ENCODE assay signal across 10 mouse cellular contexts in genomic region chr2:26485710-26486109, GRCm38 (mm10). TPM values are rescaled to one million over a fixed set of nuclear protein-coding genes. Genes with fewer than 3 reads are reported as not detected.
DNase-seq lines count a peak whose midpoint lies in the region; ATAC-seq and TF ChIP-seq lines count a peak whose summit lies in the region.
"Had no signal": no experiment of that assay in that cellular context is flagged by ENCODE, and none has a peak within 500 bp of the region (broad histone marks: within the 10 kb centered on the region; RNA-seq: fewer than 3 reads in every experiment).

No protein-coding gene starts in this region.

- H3K9ac ChIP-seq in kidney, embryonic 16.5 days (replicated peaks; ENCODE audit: low read length), result peak overlapping the region; percentile 33
- H3K9ac ChIP-seq in forebrain, embryonic 13.5 days, result peak overlapping the region; percentile 62
- H3K9ac ChIP-seq in midbrain, embryonic 11.5 days (ENCODE audit: low read length), result peak overlapping the region; percentile 60
- no peak overlapping the region for H3K9ac ChIP-seq in intestine, embryonic 16.5 days (ENCODE audit: low read depth, low read length)

- peaks cover 37% of the 10 kb centered on the region for H3K36me3 ChIP-seq in kidney, embryonic 16.5 days (ENCODE audit: insufficient read depth, low read length)
- H3K36me3 ChIP-seq in kidney, adult 2 months (ENCODE audit: control insufficient read depth, insufficient read depth, low read length), result no peaks in the 10 kb centered on the region
- peaks cover 46% of the 10 kb centered on the region for H3K36me3 ChIP-seq in forebrain, embryonic 13.5 days (ENCODE audit: poor library complexity, severe bottlenecking)
- peaks cover 29% of the 10 kb centered on the region for H3K36me3 ChIP-seq in midbrain, embryonic 11.5 days (ENCODE audit: control insufficient read depth, insufficient read depth, low read length)
- no peaks in the 10 kb centered on the region; the same call in 1 of the 2 replicates for H3K36me3 ChIP-seq in intestine, embryonic 16.5 days (ENCODE audit: control insufficient read depth, insufficient read depth, low read length)
- H3K36me3 ChIP-seq: G1E had no signal

- H3K27ac ChIP-seq in kidney, embryonic 16.5 days (ENCODE audit: low read length), result peak overlapping the region; percentile 91
- no peak overlapping the region for H3K27ac ChIP-seq in kidney, adult 2 months (ENCODE audit: insufficient read depth, low read depth, low read length)
- H3K27ac ChIP-seq in forebrain, embryonic 13.5 days, result peak overlapping the region; percentile 99
- H3K27ac ChIP-seq in midbrain, embryonic 11.5 days (ENCODE audit: low read depth, low read length), result peak overlapping the region; percentile 100
- H3K27ac ChIP-seq in intestine, embryonic 16.5 days (ENCODE audit: low read length), result no peak overlapping the region; the same call in 1 of the 2 replicates

- no peak for DNase-seq in kidney, adult 2 months
- DNase-seq in brain, embryonic 14.5 days (ENCODE audit: low read depth), result peak; percentile 97
- DNase-seq in midbrain, embryonic 11.5 days (ENCODE audit: low spot score, missing footprints), result peak; percentile 96
- DNase-seq in thymus, adult 18-20 months, result no peak
- DNase-seq in cerebellum, postnatal 14 days, result no peak
- DNase-seq: gastrocnemius, postnatal 10 days had no signal

- H3K27me3 ChIP-seq in kidney, embryonic 16.5 days (ENCODE audit: insufficient read depth, low read length), result no peaks in the 10 kb centered on the region
- H3K27me3 ChIP-seq in kidney, adult 2 months (replicated peaks; ENCODE audit: control insufficient read depth, insufficient read depth, low read length), result no peaks in the 10 kb centered on the region
- no peaks in the 10 kb centered on the region for H3K27me3 ChIP-seq in forebrain, embryonic 13.5 days
- no peaks in the 10 kb centered on the region for H3K27me3 ChIP-seq in midbrain, embryonic 11.5 days (ENCODE audit: control insufficient read depth, insufficient read depth, low read length)
- no peaks in the 10 kb centered on the region for H3K27me3 ChIP-seq in intestine, embryonic 16.5 days (replicated peaks; ENCODE audit: control insufficient read depth, insufficient read depth, low read length)

- no peaks in the 10 kb centered on the region for H3K9me3 ChIP-seq in kidney, embryonic 16.5 days (ENCODE audit: low read length)
- H3K9me3 ChIP-seq in forebrain, embryonic 13.5 days (replicated peaks), result no peaks in the 10 kb centered on the region
- no peaks in the 10 kb centered on the region for H3K9me3 ChIP-seq in midbrain, embryonic 11.5 days (ENCODE audit: control insufficient read depth, low read length)
- no peaks in the 10 kb centered on the region for H3K9me3 ChIP-seq in intestine, embryonic 16.5 days (ENCODE audit: control insufficient read depth, low read length)
- H3K9me3 ChIP-seq: G1E had no signal

- no peak overlapping the region for H3K4me3 ChIP-seq in kidney, embryonic 16.5 days (ENCODE audit: low read length)
- no peak overlapping the region for H3K4me3 ChIP-seq in kidney, adult 2 months (ENCODE audit: insufficient read depth, low read depth, low read length)
- H3K4me3 ChIP-seq in forebrain, embryonic 13.5 days, result peak overlapping the region; percentile 21
- H3K4me3 ChIP-seq in midbrain, embryonic 11.5 days (ENCODE audit: low read depth, low read length), result 0 out of 2 replicates have a peak overlapping the region, but pooled peaks have one; percentile 11
- no peak overlapping the region for H3K4me3 ChIP-seq in intestine, embryonic 16.5 days (ENCODE audit: low read length)

- 25% methylated on average over 7 of the region's 7 CpGs for WGBS in kidney, embryonic 16.5 days
- 37% methylated on average over 7 of the region's 7 CpGs for WGBS in kidney, adult 2 months
- WGBS in forebrain, embryonic 13.5 days, result 5% methylated on average over 7 of the region's 7 CpGs
- 13% methylated on average over 7 of the region's 7 CpGs for WGBS in midbrain, embryonic 11.5 days
- WGBS in intestine, embryonic 16.5 days, result 39% methylated on average over 7 of the region's 7 CpGs

- TF ChIP-seq POLR2A in kidney, adult 2 months (IDR thresholded peaks at IDR 0.05; ENCODE audit: low read depth, low read length), result no peak
- no peak for TF ChIP-seq POLR2A in brain, embryonic 14.5 days (IDR thresholded peaks at IDR 0.05; ENCODE audit: borderline replicate concordance, extremely low read depth, insufficient read depth, insufficient read length, poor library complexity, severe bottlenecking)

- peaks cover 100% of the 10 kb centered on the region for H3K4me1 ChIP-seq in kidney, embryonic 16.5 days (ENCODE audit: insufficient read depth, low read length)
- H3K4me1 ChIP-seq in kidney, adult 2 months (ENCODE audit: control insufficient read depth, insufficient read depth, low read length), result peaks cover 61% of the 10 kb centered on the region
- H3K4me1 ChIP-seq in forebrain, embryonic 13.5 days, result peaks cover 89% of the 10 kb centered on the region
- H3K4me1 ChIP-seq in midbrain, embryonic 11.5 days (ENCODE audit: control insufficient read depth, insufficient read depth, low read length), result peaks cover 69% of the 10 kb centered on the region
- peaks cover 88% of the 10 kb centered on the region for H3K4me1 ChIP-seq in intestine, embryonic 16.5 days (ENCODE audit: control insufficient read depth, insufficient read depth, low read length)

- H3K4me2 ChIP-seq in kidney, embryonic 16.5 days (replicated peaks; ENCODE audit: low read depth, low read length), result no peak overlapping the region; the same call in 1 of the 2 replicates
- peak overlapping the region; percentile 58 for H3K4me2 ChIP-seq in forebrain, embryonic 13.5 days
- H3K4me2 ChIP-seq in midbrain, embryonic 11.5 days, result peak overlapping the region; percentile 47
- H3K4me2 ChIP-seq in intestine, embryonic 16.5 days (ENCODE audit: low read depth, low read length), result no peak overlapping the region

- no peak for TF ChIP-seq CTCF in kidney, adult 2 months (conservative IDR thresholded peaks at IDR 0.05; ENCODE audit: insufficient read depth, insufficient read length, low read depth, low read length)
- TF ChIP-seq CTCF in brain, embryonic 14.5 days (IDR thresholded peaks at IDR 0.05; ENCODE audit: borderline replicate concordance, extremely low read depth, insufficient read depth, insufficient read length), result no peak

- no peak for ATAC-seq in kidney, embryonic 16.5 days (ENCODE audit: low FRiP score, low TSS enrichment)
- peak; percentile 76 for ATAC-seq in forebrain, embryonic 13.5 days
- peak; percentile 62 for ATAC-seq in midbrain, embryonic 11.5 days (ENCODE audit: low FRiP score)
- no peak for ATAC-seq in intestine, embryonic 16.5 days

RNA-seq across cellular contexts. Expression of gene Notch1, which starts 30.8 kb away (rescaled TPM):
- 23.7 and 27.0 TPM in 2 replicates for polyA plus RNA-seq in kidney, embryonic 16.5 days (2015; fragmentation: Nextera tagmentation; extraction: Ambion mirVana)
- polyA plus RNA-seq in kidney, adult 2 months (2012; rRNA removed), result 16.1 and 17.7 TPM in 2 replicates
- 30.5 and 42.4 TPM in 2 replicates for polyA plus RNA-seq in brain, embryonic 14.5 days (2012; rRNA removed)
- 28.1 and 32.8 TPM in 2 replicates for polyA plus RNA-seq in forebrain, embryonic 13.5 days (2015; fragmentation: Nextera tagmentation; extraction: Ambion mirVana)
- 40.8 and 47.5 TPM in 2 replicates for polyA plus RNA-seq in midbrain, embryonic 11.5 days (2014; fragmentation: Nextera tagmentation; extraction: Ambion mirVana)
- polyA plus RNA-seq in intestine, embryonic 16.5 days (2015; fragmentation: Nextera tagmentation; extraction: Ambion mirVana), result 7.4 and 8.4 TPM in 2 replicates

RNA-seq across cellular contexts. Expression of gene Sec16a, which starts 40.7 kb away (rescaled TPM):
- 27.6 and 28.6 TPM in 2 replicates for polyA plus RNA-seq in kidney, embryonic 16.5 days (2015; fragmentation: Nextera tagmentation; extraction: Ambion mirVana)
- polyA plus RNA-seq in kidney, adult 2 months (2012; rRNA removed), result 71.1 and 87.5 TPM in 2 replicates
- 50.0 and 60.0 TPM in 2 replicates for polyA plus RNA-seq in brain, embryonic 14.5 days (2012; rRNA removed)
- polyA plus RNA-seq in forebrain, embryonic 13.5 days (2015; fragmentation: Nextera tagmentation; extraction: Ambion mirVana), result 16.9 and 22.5 TPM in 2 replicates
- 28.2 and 29.8 TPM in 2 replicates for polyA plus RNA-seq in midbrain, embryonic 11.5 days (2014; fragmentation: Nextera tagmentation; extraction: Ambion mirVana)
- polyA plus RNA-seq in intestine, embryonic 16.5 days (2015; fragmentation: Nextera tagmentation; extraction: Ambion mirVana), result 19.1 and 20.4 TPM in 2 replicates

Comparison
In these comparisons a context has a peak if more than half of its experiments do, and no peak if none do; other contexts are left out.
1. H3K27ac ChIP-seq: peak in kidney, embryonic 16.5 days (single experiment), forebrain, embryonic 13.5 days (single experiment) and midbrain, embryonic 11.5 days (single experiment); none in kidney, adult 2 months (single experiment) and intestine, embryonic 16.5 days (single experiment).
2. ATAC-seq: peak in forebrain, embryonic 13.5 days (single experiment) and midbrain, embryonic 11.5 days (single experiment); none in kidney, embryonic 16.5 days (single experiment) and intestine, embryonic 16.5 days (single experiment).
3. H3K4me2 ChIP-seq: peak in forebrain, embryonic 13.5 days (single experiment) and midbrain, embryonic 11.5 days (single experiment); none in kidney, embryonic 16.5 days (single experiment) and intestine, embryonic 16.5 days (single experiment).
4. H3K4me3 ChIP-seq: peak in forebrain, embryonic 13.5 days (single experiment) and midbrain, embryonic 11.5 days (single experiment); none in kidney, embryonic 16.5 days (single experiment), kidney, adult 2 months (single experiment) and intestine, embryonic 16.5 days (single experiment).
5. DNase-seq: peak in brain, embryonic 14.5 days (single experiment) and midbrain, embryonic 11.5 days (single experiment); none in kidney, adult 2 months (single experiment), thymus, adult 18-20 months (0 of 2) and cerebellum, postnatal 14 days (0 of 2).